Mouse (Mus musculus) testis, adult 2 months (tissue): Measurements from ENCODE around the gene Smyd2.

Source experiments
- CTCF ChIP-seq: fragments of 200-500 bp; IDR thresholded peaks from 2 replicates; pipeline ENCODE4 v1.5.1; 2012; ENCODE audit warnings: low read depth, mild to moderate bottlenecking, inconsistent platforms, low read length, moderate library complexity; ENCODE audit not compliant: control insufficient read depth, insufficient read depth, insufficient replicate concordance
- POLR2A ChIP-seq: fragments of 200-500 bp; IDR thresholded peaks from 2 replicates; pipeline ENCODE4 v1.6.1; 2012; ENCODE audit warnings: low read depth, mild to moderate bottlenecking, inconsistent platforms, low read length, moderate library complexity; ENCODE audit not compliant: control insufficient read depth

GRCm38 (mm10) chr1:189872050-189872449 lies 50.1 kb downstream of the Smyd2 start:
- no peak for TF ChIP-seq CTCF
- no peak for TF ChIP-seq POLR2A
